Mouse (Mus musculus) testis, adult 2 months (tissue): Measurements from ENCODE around the gene Cela3a. TPM values are rescaled to one million over a fixed set of nuclear protein-coding genes. Genes with fewer than 3 reads are reported as not detected.
A peak's percentile ranks its signal among the peaks of the same experiment; 100 is the strongest.

ENCODE experiments used
- H3K27ac ChIP-seq: fragments of 200-500 bp; 2 replicates; pipeline ENCODE4 v1.5.1; 2012; ENCODE audit warnings: low read depth, low read length; ENCODE audit not compliant: control insufficient read depth, insufficient read depth
- H3K27me3 ChIP-seq: fragments of 200-500 bp; 2 replicates; pipeline ENCODE4 v1.6.1; 2012; ENCODE audit warnings: mild to moderate bottlenecking, low read length, moderate library complexity; ENCODE audit not compliant: control insufficient read depth, insufficient read depth
- H3K36me3 ChIP-seq: fragments of 200-500 bp; 2 replicates; pipeline ENCODE4 v1.6.1; 2012; ENCODE audit warnings: mild to moderate bottlenecking, low read length; ENCODE audit not compliant: control insufficient read depth, insufficient read depth
- H3K4me1 ChIP-seq: fragments of 200-500 bp; 2 replicates; pipeline ENCODE4 v1.6.1; 2012; ENCODE audit warnings: low read length; ENCODE audit not compliant: control insufficient read depth, insufficient read depth
- H3K4me3 ChIP-seq: fragments of 200-500 bp; 2 replicates; pipeline ENCODE4 v1.5.1; 2012; ENCODE audit warnings: low read depth, mild to moderate bottlenecking, low read length, moderate library complexity, mixed read lengths; ENCODE audit not compliant: control insufficient read depth
- CTCF ChIP-seq: fragments of 200-500 bp; IDR thresholded peaks from 2 replicates; pipeline ENCODE4 v1.5.1; 2012; ENCODE audit warnings: low read depth, mild to moderate bottlenecking, inconsistent platforms, low read length, moderate library complexity; ENCODE audit not compliant: control insufficient read depth, insufficient read depth, insufficient replicate concordance
- POLR2A ChIP-seq: fragments of 200-500 bp; IDR thresholded peaks from 2 replicates; pipeline ENCODE4 v1.6.1; 2012; ENCODE audit warnings: low read depth, mild to moderate bottlenecking, inconsistent platforms, low read length, moderate library complexity; ENCODE audit not compliant: control insufficient read depth
- polyA plus RNA-seq: library from polyadenylated mRNA; depleted of rRNA; stranded (reverse); fragments of >200 nt; gene quantifications from 2 replicates; pipeline ENCODE4 v1.2.3, GENCODE M21; 2012

The Cela3a gene
- polyA plus RNA-seq, 1 experiment = not detected

DNA sequence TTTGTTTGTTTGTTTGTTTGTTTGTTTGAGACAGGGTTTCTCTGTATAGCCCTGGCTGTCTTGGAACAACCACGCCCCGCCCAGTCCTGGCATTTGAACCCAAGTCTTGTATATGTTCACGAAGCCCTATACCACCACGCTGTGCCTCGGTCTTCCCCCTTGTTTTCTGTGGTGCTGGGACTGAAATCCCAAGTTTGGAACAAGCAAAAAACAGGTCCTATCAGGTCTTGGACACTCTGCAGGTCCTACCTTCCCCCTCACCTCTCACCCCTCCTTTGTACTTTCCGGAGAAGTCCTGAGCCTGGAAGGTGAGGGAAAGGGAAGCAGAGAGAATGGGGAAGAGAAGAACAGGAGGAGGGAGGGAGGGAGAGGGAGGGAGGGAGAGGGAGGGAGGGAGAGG lies 42.6 kb upstream of the Cela3a start:
- H3K4me3 ChIP-seq = peak overlapping the region; percentile 56
- peaks cover 2% of the 10 kb centered on the region; the same call in 1 of the 2 replicates for H3K4me1 ChIP-seq
- H3K27ac ChIP-seq = no peak overlapping the region
- H3K27me3 ChIP-seq = no peaks in the 10 kb centered on the region
- TF ChIP-seq CTCF = no peak
- no peak for TF ChIP-seq POLR2A
- no peaks in the 10 kb centered on the region for H3K36me3 ChIP-seq

DNA sequence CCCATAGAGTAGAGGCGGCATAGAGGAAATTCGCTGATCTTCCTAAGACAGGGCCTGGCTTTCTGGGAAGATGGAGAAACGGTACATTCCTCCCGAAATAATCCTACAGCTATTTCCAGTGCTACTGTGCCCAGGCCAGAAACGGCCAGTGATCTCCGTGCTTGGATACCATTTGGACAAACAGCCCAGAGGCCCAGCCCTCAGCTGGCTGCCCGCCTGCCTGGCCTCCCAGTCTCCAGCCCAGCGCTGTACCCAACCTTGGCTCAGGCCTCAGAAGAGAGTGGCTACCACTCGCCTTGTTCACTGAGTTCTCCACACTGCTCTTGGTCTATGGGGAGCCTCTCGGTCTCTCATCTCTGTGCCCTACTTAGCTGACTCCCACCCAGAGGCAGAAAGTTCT lies 40.1 kb upstream of the Cela3a start:
- TF ChIP-seq CTCF = no peak
- no peak for TF ChIP-seq POLR2A
- 0 out of 2 replicates have a peak, but pooled peaks cover 2% of the 10 kb centered on the region for H3K4me1 ChIP-seq

DNA sequence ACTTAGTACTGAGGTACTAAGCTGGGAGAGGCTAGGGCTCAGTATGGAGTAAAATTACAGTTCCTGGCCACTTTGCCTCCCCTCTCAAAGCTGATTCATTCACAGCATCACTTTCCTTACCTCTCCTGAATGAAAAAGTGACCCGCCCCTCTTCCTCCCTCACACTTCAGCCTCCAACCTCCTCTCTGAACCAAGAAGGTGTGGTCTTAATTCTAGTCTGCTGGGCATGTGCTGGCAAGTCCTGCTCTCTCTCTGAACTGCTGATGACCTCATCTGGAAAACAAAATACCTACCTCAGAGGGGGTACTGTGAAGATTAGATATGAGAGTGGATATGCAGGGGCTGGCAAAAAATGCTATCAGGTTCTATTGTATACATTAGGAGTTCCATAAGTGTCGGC lies 39.5 kb upstream of the Cela3a start:
- no peak for TF ChIP-seq CTCF
- TF ChIP-seq POLR2A = no peak
- H3K36me3 ChIP-seq = no peaks in the 10 kb centered on the region
- H3K27ac ChIP-seq = no peak overlapping the region
- no peak overlapping the region for H3K4me3 ChIP-seq
- 0 out of 2 replicates have a peak, but pooled peaks cover 2% of the 10 kb centered on the region for H3K4me1 ChIP-seq
- no peaks in the 10 kb centered on the region for H3K27me3 ChIP-seq

More for the DNA sequence above, 40.1 kb upstream of the Cela3a start:
- no peaks in the 10 kb centered on the region for H3K36me3 ChIP-seq
- H3K27ac ChIP-seq = no peak overlapping the region
- H3K27me3 ChIP-seq = no peaks in the 10 kb centered on the region
- no peak overlapping the region for H3K4me3 ChIP-seq

DNA sequence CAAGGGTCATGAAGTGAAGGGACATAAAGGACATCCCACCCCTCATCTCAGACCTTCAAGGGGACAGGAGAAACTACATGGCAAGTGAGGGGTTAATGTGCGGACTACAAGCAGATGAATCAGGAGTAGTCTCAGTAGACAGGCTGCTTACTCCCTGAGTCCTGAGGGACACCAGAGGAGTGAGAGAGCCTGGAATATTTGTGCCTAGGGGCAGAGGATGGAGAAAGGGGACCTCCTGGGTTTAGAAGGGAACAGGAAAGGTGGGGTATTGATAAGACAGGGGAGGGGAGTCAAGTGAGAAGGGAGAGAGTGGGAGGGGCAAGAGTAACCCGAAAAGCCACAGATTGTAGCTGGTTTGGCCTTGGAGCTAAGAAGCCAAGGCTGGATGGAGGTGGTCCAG lies 39.0 kb upstream of the Cela3a start:
- TF ChIP-seq POLR2A (no peak), CTCF (no peak)
- no peak overlapping the region for H3K27ac ChIP-seq
- no peak overlapping the region for H3K4me3 ChIP-seq
- H3K27me3 ChIP-seq = no peaks in the 10 kb centered on the region
- 0 out of 2 replicates have a peak, but pooled peaks cover 2% of the 10 kb centered on the region for H3K4me1 ChIP-seq
- H3K36me3 ChIP-seq = no peaks in the 10 kb centered on the region

DNA sequence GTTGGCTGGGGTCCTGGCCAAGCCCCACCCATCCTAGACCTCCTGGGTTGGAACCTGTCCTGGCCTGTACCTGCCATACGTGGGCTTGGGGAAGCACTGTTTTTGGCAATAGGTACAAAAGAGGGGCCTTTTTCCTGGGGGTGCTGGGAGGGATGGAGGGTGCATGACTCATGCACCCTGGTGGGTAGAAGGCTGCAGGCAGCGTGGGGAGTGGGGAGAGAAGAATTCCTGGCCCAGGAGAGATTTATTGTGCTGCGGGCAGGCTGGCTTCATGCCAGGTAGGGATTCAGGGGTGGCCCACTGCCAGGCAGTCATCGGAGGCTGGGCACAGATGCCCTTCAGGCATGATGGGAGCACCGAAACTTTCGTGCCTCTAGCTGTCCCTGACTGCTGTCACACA lies 38.6 kb upstream of the Cela3a start:
- Histone ChIP-seq H3K27ac (no peak overlapping the region), H3K4me1 (0 out of 2 replicates have a peak, but pooled peaks cover 2% of the 10 kb centered on the region), H3K36me3 (no peaks in the 10 kb centered on the region), H3K27me3 (no peaks in the 10 kb centered on the region), H3K4me3 (no peak overlapping the region)
- TF ChIP-seq CTCF = no peak
- no peak for TF ChIP-seq POLR2A

DNA sequence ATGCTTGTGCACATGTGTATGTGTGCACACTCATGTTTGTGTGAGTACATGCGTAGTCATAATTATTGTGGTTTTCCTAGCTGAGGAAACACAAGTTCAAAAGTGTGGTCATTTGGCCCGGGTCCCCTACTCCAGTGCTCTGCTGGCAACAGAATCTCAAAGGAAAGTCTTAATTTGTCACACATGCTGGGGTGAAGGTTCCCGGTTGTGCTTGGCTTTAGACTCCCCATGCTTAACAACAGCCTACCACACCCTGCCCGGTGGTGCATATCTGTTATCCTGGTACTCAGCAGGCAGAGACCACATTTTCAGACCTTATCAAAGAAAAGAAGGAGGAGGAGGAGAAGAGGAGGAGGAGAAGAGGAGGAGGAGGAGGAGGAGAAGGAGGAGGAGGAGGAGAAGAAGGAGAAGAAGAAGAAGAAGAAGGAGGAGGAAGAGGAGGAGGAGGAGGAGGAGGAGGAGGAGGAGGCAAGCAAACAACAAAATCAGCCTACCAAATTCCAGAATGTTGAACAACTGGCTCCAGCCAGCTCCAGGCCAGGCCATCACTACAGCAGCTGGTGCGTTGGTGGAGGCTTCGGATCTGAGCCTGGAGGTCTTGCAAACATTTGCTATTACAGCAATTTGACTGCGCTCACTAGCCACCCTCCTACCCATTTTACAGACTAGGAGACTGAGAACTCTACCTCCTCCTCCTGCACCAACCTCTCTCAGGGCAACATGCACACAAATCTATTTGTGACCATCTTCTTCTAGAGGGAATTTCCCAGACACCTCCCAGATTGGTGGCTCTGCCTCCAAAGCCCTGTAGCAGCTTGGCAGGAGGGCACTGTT lies 38.0 kb upstream of the Cela3a start:
- Histone ChIP-seq H3K36me3 (no peaks in the 10 kb centered on the region), H3K27ac (no peak overlapping the region), H3K4me1 (0 out of 2 replicates have a peak, but pooled peaks cover 2% of the 10 kb centered on the region), H3K27me3 (no peaks in the 10 kb centered on the region), H3K4me3 (no peak overlapping the region)
- TF ChIP-seq POLR2A (no peak), CTCF (no peak)

DNA sequence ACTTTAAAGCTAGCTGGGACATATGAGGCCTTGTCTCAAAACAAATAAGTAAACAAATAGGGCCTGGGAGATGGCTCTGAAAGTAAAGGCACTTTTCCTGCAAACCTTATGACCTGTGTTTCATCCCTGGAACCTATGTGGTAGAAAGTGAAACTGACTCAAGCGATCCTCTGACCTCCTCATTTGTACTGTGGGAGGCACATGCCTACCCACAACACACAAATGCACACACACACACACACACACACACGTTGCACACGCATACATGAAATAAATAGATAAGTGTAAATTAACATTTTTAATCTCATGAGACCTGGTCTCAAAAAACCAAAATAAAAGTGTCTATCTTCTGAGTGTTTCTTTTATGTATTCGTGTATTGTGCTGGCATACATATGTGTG lies 36.3 kb upstream of the Cela3a start:
- Histone ChIP-seq H3K4me1 (0 out of 2 replicates have a peak, but pooled peaks cover 2% of the 10 kb centered on the region), H3K4me3 (no peak overlapping the region), H3K27me3 (no peaks in the 10 kb centered on the region), H3K27ac (no peak overlapping the region), H3K36me3 (no peaks in the 10 kb centered on the region)
- no peak for TF ChIP-seq CTCF
- no peak for TF ChIP-seq POLR2A
